Comparison of ENCODE assay signal across 26 mouse cellular contexts in genomic region chr9:118416475-118416874, GRCm38 (mm10).
"Had no signal": no experiment of that assay in that cellular context is flagged by ENCODE, and none has a peak within 500 bp of the region (broad histone marks: within the 10 kb centered on the region; RNA-seq: fewer than 3 reads in every experiment).

No protein-coding gene starts in this region.

- H3K4me1 ChIP-seq: heart, embryonic 12.5 days; hindbrain, embryonic 10.5 days; hindbrain, embryonic 12.5 days; intestine, embryonic 15.5 days; limb, embryonic 13.5 days; limb, embryonic 15.5 days; liver, embryonic 12.5 days had no signal

- H3K9ac ChIP-seq: heart, embryonic 12.5 days; hindbrain, embryonic 12.5 days; hindbrain, embryonic 14.5 days; intestine, embryonic 15.5 days; limb, embryonic 13.5 days; limb, embryonic 15.5 days; liver, embryonic 12.5 days had no signal

- DNase-seq: gastrocnemius, adult 2 months; gastrocnemius, postnatal 10 days; gastrocnemius, postnatal 25 days; heart, adult 11 months; heart, adult 2 months; heart, postnatal 10 days; heart, postnatal 4 days; kidney, adult 18-20 months; kidney, adult 8-10 months; kidney, postnatal 10 days; kidney, postnatal 25 days; kidney, postnatal 4 days; layer of hippocampus, postnatal 36 days; left cerebral cortex, postnatal 4 days had no signal

- H3K4me2 ChIP-seq: heart, embryonic 12.5 days; hindbrain, embryonic 12.5 days; hindbrain, embryonic 14.5 days; intestine, embryonic 15.5 days; limb, embryonic 13.5 days; limb, embryonic 15.5 days; liver, embryonic 12.5 days had no signal

- H3K4me3 ChIP-seq: gastrocnemius, adult 2 months; heart, adult 2 months; heart, embryonic 12.5 days; hindbrain, embryonic 10.5 days; hindbrain, embryonic 12.5 days; intestine, embryonic 15.5 days; layer of hippocampus, adult 2 months; limb, embryonic 13.5 days; limb, embryonic 15.5 days; liver, embryonic 12.5 days had no signal

- H3K36me3 ChIP-seq: heart, embryonic 12.5 days; hindbrain, embryonic 10.5 days; hindbrain, embryonic 12.5 days; intestine, embryonic 15.5 days; limb, embryonic 13.5 days; limb, embryonic 15.5 days; liver, embryonic 12.5 days had no signal

- H3K27me3 ChIP-seq: heart, embryonic 12.5 days; hindbrain, embryonic 12.5 days; intestine, embryonic 15.5 days; limb, embryonic 13.5 days; limb, embryonic 15.5 days; liver, embryonic 12.5 days had no signal

- H3K9me3 ChIP-seq: heart, embryonic 12.5 days; hindbrain, embryonic 10.5 days; hindbrain, embryonic 12.5 days; intestine, embryonic 15.5 days; limb, embryonic 13.5 days; limb, embryonic 15.5 days; liver, embryonic 12.5 days had no signal

- ATAC-seq: hindbrain, embryonic 16.5 days; inflammation-experienced regulatory T-cells, adult 6 months; intestine, embryonic 15.5 days; intestine, postnatal 0 days; liver, embryonic 12.5 days had no signal

- H3K27ac ChIP-seq: gastrocnemius, adult 2 months; heart, adult 2 months; hindbrain, embryonic 10.5 days; hindbrain, embryonic 12.5 days; hindbrain, embryonic 14.5 days; intestine, embryonic 15.5 days; layer of hippocampus, adult 2 months; limb, embryonic 13.5 days; limb, embryonic 15.5 days; liver, embryonic 12.5 days had no signal
